Mouse (Mus musculus) heart, postnatal 25 days (tissue): ENCODE results near the gene Arhgef3. TPM values are rescaled to one million over a fixed set of nuclear protein-coding genes. Genes with fewer than 3 reads are reported as not detected.

ENCODE experiments used
- DNase-seq: peaks from one replicate; pipeline ENCODE4 v3.0.0; 2022; ENCODE audit warnings: low spot score
- intact Hi-C: fragments of 180-260 bp; cut with DNase I; formaldehyde crosslinking; loops from one replicate; pipeline ENCODE4 v1.15.1; 2025
- total RNA-seq, 2 experiments: library from RNA; stranded (reverse); gene quantifications; 2 replicates each; pipeline ENCODE4 v1.2.3; 2021

Gene Arhgef3
- total RNA-seq, 2 experiments from 2014 or later: 29.0 to 34.1 TPM

GRCm38 (mm10) chr14:27219668-27220067, 105.0 kb downstream of the Arhgef3 start:
- DNase-seq: no peak
- intact Hi-C loops: no loop called here

- no peak for DNase-seq
These were observed 105.6 kb downstream of the Arhgef3 start for GRCm38 (mm10) chr14:27220297-27220696.

GRCm38 (mm10) chr14:27224636-27225035, 109.9 kb downstream of the Arhgef3 start:
- DNase-seq: no peak
- intact Hi-C loops: loop anchor here (5.0 kb wide), 1 partner anchor 32 kb away; no protein-coding TSS in a partner anchor

More at GRCm38 (mm10) chr14:27220297-27220696, 105.6 kb downstream of the Arhgef3 start:
- intact Hi-C loops: no loop called here

GRCm38 (mm10) chr14:27226288-27226687, 111.6 kb downstream of the Arhgef3 start:
- DNase-seq: no peak
- intact Hi-C loops: loop anchor here (5.0 kb wide), 1 partner anchor 34 kb away; no protein-coding TSS in a partner anchor

GRCm38 (mm10) chr14:27228288-27228687, 113.6 kb downstream of the Arhgef3 start:
- intact Hi-C loops: loop anchor here (5.0 kb wide), 1 partner anchor 36 kb away; no protein-coding TSS in a partner anchor
- no peak for DNase-seq

- DNase-seq: no peak
- intact Hi-C loops: loop anchor here (5.0 kb wide), 1 partner anchor 37 kb away; no protein-coding TSS in a partner anchor
These were observed 114.3 kb downstream of the Arhgef3 start for GRCm38 (mm10) chr14:27228941-27229371.

- intact Hi-C loops: loop anchor here (5.0 kb wide), 1 partner anchor 37 kb away; no protein-coding TSS in a partner anchor
- DNase-seq: peak; percentile 47
These were observed 114.9 kb downstream of the Arhgef3 start for GRCm38 (mm10) chr14:27229441-27230147.

GRCm38 (mm10) chr14:27230262-27231022, 115.7 kb downstream of the Arhgef3 start:
- peak; percentile 52 for DNase-seq
- intact Hi-C loops: no loop called here

GRCm38 (mm10) chr14:27231506-27231905, 116.8 kb downstream of the Arhgef3 start:
- intact Hi-C loops: no loop called here
- no peak for DNase-seq

GRCm38 (mm10) chr14:27231974-27232780, 117.5 kb downstream of the Arhgef3 start:
- intact Hi-C loops: no loop called here
- no peak for DNase-seq

GRCm38 (mm10) chr14:27233056-27233455, 118.4 kb downstream of the Arhgef3 start:
- DNase-seq: no peak
- intact Hi-C loops: no loop called here

- no peak for DNase-seq
- intact Hi-C loops: no loop called here
These were observed 119.0 kb downstream of the Arhgef3 start for GRCm38 (mm10) chr14:27233656-27234055.

- intact Hi-C loops: no loop called here
These were observed 119.7 kb downstream of the Arhgef3 start for GRCm38 (mm10) chr14:27234270-27234840.

GRCm38 (mm10) chr14:27235897-27236553, 121.3 kb downstream of the Arhgef3 start:
- intact Hi-C loops: loop anchor here (5.0 kb wide), 1 partner anchor 49 kb away; no protein-coding TSS in a partner anchor
- no peak for DNase-seq

More at GRCm38 (mm10) chr14:27234270-27234840, 119.7 kb downstream of the Arhgef3 start:
- no peak for DNase-seq

GRCm38 (mm10) chr14:27237522-27238187, 123.0 kb downstream of the Arhgef3 start:
- DNase-seq: peak; percentile 66
- intact Hi-C loops: loop anchor here (5.0 kb wide), 1 partner anchor 50 kb away; no protein-coding TSS in a partner anchor

- intact Hi-C loops: loop anchor here (5.0 kb wide), 1 partner anchor 51 kb away; no protein-coding TSS in a partner anchor
- DNase-seq: no peak
These were observed 124.0 kb downstream of the Arhgef3 start for GRCm38 (mm10) chr14:27238600-27239118.

- no peak for DNase-seq
- intact Hi-C loops: loop anchor here (5.0 kb wide), 2 partner anchors 52 to 93 kb away; no protein-coding TSS in a partner anchor
These were observed 124.9 kb downstream of the Arhgef3 start for GRCm38 (mm10) chr14:27239551-27240091.

GRCm38 (mm10) chr14:27242253-27242652, 127.6 kb downstream of the Arhgef3 start:
- peak; percentile 53 for DNase-seq
- intact Hi-C loops: loop anchor here (5.0 kb wide), 1 partner anchor 90 kb away; no protein-coding TSS in a partner anchor
